Mouse (Mus musculus): ENCODE data around the gene Atf6b. TPM values are rescaled to one million over a fixed set of nuclear protein-coding genes. Genes with fewer than 3 reads are reported as not detected.

Gene Atf6b
- total and polyA plus RNA-seq, 3 experiments = 45.3 to 101 TPM; not detected in 1

- Histone ChIP-seq H3K4me3 (ENCODE audit: control insufficient read depth in 1 of 2, insufficient read depth in 1 of 2, low read depth in 2 of 2, low read length in 2 of 2) (peak overlapping the region; percentile 49 to 67), H3K36me3 (ENCODE audit: control insufficient read depth in 1 of 2, insufficient read depth in 2 of 2, low read length in 2 of 2) (peaks cover 0 to 3% of the 10 kb centered on the region in 2 experiments; a peak in 1 of 4 replicates)
Observed at GRCm38 (mm10) chr17:34661121-34661591, 14.2 kb downstream of the Atf6b start.

GRCm38 (mm10) chr17:34662468-34662867 is 15.5 kb downstream of the Atf6b start:
- peaks cover 0 to 3% of the 10 kb centered on the region in 2 experiments; a peak in 1 of 4 replicates for H3K36me3 ChIP-seq (ENCODE audit: control insufficient read depth in 1 of 2, insufficient read depth in 2 of 2, low read length in 2 of 2)

More at GRCm38 (mm10) chr17:34661121-34661591, 14.2 kb downstream of the Atf6b start:
- no peaks in the 10 kb centered on the region for H3K9me3 ChIP-seq (replicated peaks; ENCODE audit: insufficient read depth, low read length)
- no peaks in the 10 kb centered on the region for H3K79me2 ChIP-seq (ENCODE audit: control insufficient read depth, insufficient read depth, low read length, poor library complexity)
- peak overlapping the region; percentile 53 for H3K9ac ChIP-seq (ENCODE audit: control insufficient read depth, low read depth, low read length, poor library complexity, severe bottlenecking)
- no peak for TF ChIP-seq MYC (IDR thresholded peaks at IDR 0.05; ENCODE audit: low read depth, low read length)
- peak; percentile 56; the same call in 1 of the 2 replicates for TF ChIP-seq USF1 (IDR thresholded peaks at IDR 0.05; ENCODE audit: low read depth, low read length)
- peak; percentile 27; the same call in 1 of the 2 replicates for TF ChIP-seq ELF1 (IDR thresholded peaks at IDR 0.05; ENCODE audit: low read depth, low read length)
- TF ChIP-seq BHLHE40 (IDR thresholded peaks at IDR 0.05; ENCODE audit: borderline replicate concordance, low read depth, low read length) = peak; percentile 24; the same call in 1 of the 2 replicates
- no peak for TF ChIP-seq MXI1 (IDR thresholded peaks at IDR 0.05; ENCODE audit: low read depth, low read length)
- H3K27me3 ChIP-seq (ENCODE audit: control insufficient read depth in 1 of 2, insufficient read depth in 2 of 2, low read length in 2 of 2) = no peaks in the 10 kb centered on the region
- H3K4me1 ChIP-seq (ENCODE audit: control insufficient read depth in 1 of 2, insufficient read depth in 2 of 2, low read length in 2 of 2) = peaks cover 0 to 23% of the 10 kb centered on the region in 2 experiments; a peak in 3 of 4 replicates
- H3K27ac ChIP-seq (ENCODE audit: control insufficient read depth, low read depth, low read length) = peak overlapping the region; percentile 16; the same call in 1 of the 2 replicates
- peak; percentile 55 for DNase-seq (ENCODE audit: low read depth, low spot score)

GRCm38 (mm10) chr17:34662978-34663377 is 16.0 kb downstream of the Atf6b start:
- TF ChIP-seq RCOR1 (IDR thresholded peaks at IDR 0.05; ENCODE audit: low read depth, low read length) (no peak), ZKSCAN1 (IDR thresholded peaks at IDR 0.05; ENCODE audit: low read depth, low read length) (no peak), HCFC1 (IDR thresholded peaks at IDR 0.05; ENCODE audit: low read depth, low read length) (no peak), MAFK (IDR thresholded peaks at IDR 0.05; ENCODE audit: borderline replicate concordance, low read depth, low read length) (no peak), MXI1 (IDR thresholded peaks at IDR 0.05; ENCODE audit: low read depth, low read length) (no peak), CTCF (IDR thresholded peaks at IDR 0.05 in 2 of 3, conservative IDR thresholded peaks at IDR 0.05 in 1 of 3; ENCODE audit: control insufficient read depth in 1 of 3, insufficient read depth in 1 of 3, low read depth in 2 of 3, low read length in 3 of 3, poor library complexity in 1 of 3, severe bottlenecking in 1 of 3) (no peak), POLR2A (IDR thresholded peaks at IDR 0.05; ENCODE audit: control insufficient read depth in 1 of 2, insufficient read depth in 1 of 2, low read depth in 1 of 2, low read length in 2 of 2, poor library complexity in 1 of 2) (no peak), POLR2AphosphoS5 (IDR thresholded peaks at IDR 0.05; ENCODE audit: borderline replicate concordance, low read depth, low read length) (no peak), NRF1 (IDR thresholded peaks at IDR 0.05; ENCODE audit: insufficient read depth, low read depth, low read length, poor library complexity, severe bottlenecking) (no peak), GABPA (IDR thresholded peaks at IDR 0.05; ENCODE audit: low read depth, low read length) (no peak)
- Histone ChIP-seq H3K79me2 (ENCODE audit: control insufficient read depth, insufficient read depth, low read length, poor library complexity) (no peaks in the 10 kb centered on the region), H3K27me3 (ENCODE audit: control insufficient read depth in 1 of 2, insufficient read depth in 2 of 2, low read length in 2 of 2) (no peaks in the 10 kb centered on the region)

More at GRCm38 (mm10) chr17:34662468-34662867, 15.5 kb downstream of the Atf6b start:
- Histone ChIP-seq H3K27me3 (ENCODE audit: control insufficient read depth in 1 of 2, insufficient read depth in 2 of 2, low read length in 2 of 2) (no peaks in the 10 kb centered on the region), H3K4me1 (ENCODE audit: control insufficient read depth in 1 of 2, insufficient read depth in 2 of 2, low read length in 2 of 2) (peaks cover 0 to 23% of the 10 kb centered on the region in 2 experiments; a peak in 3 of 4 replicates), H3K27ac (ENCODE audit: control insufficient read depth, low read depth, low read length) (no peak overlapping the region), H3K79me2 (ENCODE audit: control insufficient read depth, insufficient read depth, low read length, poor library complexity) (no peaks in the 10 kb centered on the region), H3K9ac (ENCODE audit: control insufficient read depth, low read depth, low read length, poor library complexity, severe bottlenecking) (no peak overlapping the region), H3K4me3 (ENCODE audit: control insufficient read depth in 1 of 2, insufficient read depth in 1 of 2, low read depth in 2 of 2, low read length in 2 of 2) (no peak overlapping the region), H3K9me3 (replicated peaks; ENCODE audit: insufficient read depth, low read length) (no peaks in the 10 kb centered on the region)
- no peak for TF ChIP-seq SMC3 (IDR thresholded peaks at IDR 0.05; ENCODE audit: low read depth, low read length)
- DNase-seq (ENCODE audit: low read depth, low spot score) = no peak

More at GRCm38 (mm10) chr17:34662978-34663377, 16.0 kb downstream of the Atf6b start:
- H3K36me3 ChIP-seq (ENCODE audit: control insufficient read depth in 1 of 2, insufficient read depth in 2 of 2, low read length in 2 of 2) = peaks cover 0 to 3% of the 10 kb centered on the region in 2 experiments; a peak in 1 of 4 replicates
- H3K4me3 ChIP-seq (ENCODE audit: control insufficient read depth in 1 of 2, insufficient read depth in 1 of 2, low read depth in 2 of 2, low read length in 2 of 2) = no peak overlapping the region
- H3K27ac ChIP-seq (ENCODE audit: control insufficient read depth, low read depth, low read length) = no peak overlapping the region
- no peaks in the 10 kb centered on the region for H3K9me3 ChIP-seq (replicated peaks; ENCODE audit: insufficient read depth, low read length)
- no peak for DNase-seq (ENCODE audit: low read depth, low spot score)
- peaks cover 0 to 23% of the 10 kb centered on the region in 2 experiments; a peak in 3 of 4 replicates for H3K4me1 ChIP-seq (ENCODE audit: control insufficient read depth in 1 of 2, insufficient read depth in 2 of 2, low read length in 2 of 2)
- H3K9ac ChIP-seq (ENCODE audit: control insufficient read depth, low read depth, low read length, poor library complexity, severe bottlenecking) = no peak overlapping the region

Data from MEL (cell line).